Mouse (Mus musculus): ENCODE measurements around the gene Cit.

Gene Cit

GRCm38 (mm10) chr5:116049821-116050220 is 204.7 kb downstream of the Cit start:
- DNase-seq, result no peak

GRCm38 (mm10) chr5:116052171-116052570 is 207.1 kb downstream of the Cit start:
- DNase-seq, result no peak

- DNase-seq, result no peak
Observed at GRCm38 (mm10) chr5:116052826-116053225, 207.7 kb downstream of the Cit start.

Measured in cerebellum, postnatal 10 days (tissue).